Mouse (Mus musculus): ENCODE measurements at regions not wholly inside any gene's neighbourhood (a gene's known extent, or its start where the extent isn't known, plus 50 kb on each side); places are given as distances from the start of the nearest gene placed in this dataset.

- H3K36me3 ChIP-seq, result no peaks in the 10 kb centered on the region
- no peaks in the 10 kb centered on the region for H3K9me3 ChIP-seq (replicated peaks)
- WGBS, result 55% methylated on average over 1 of the region's 1 CpGs
- no peaks in the 10 kb centered on the region for H3K4me1 ChIP-seq (replicated peaks)
- ATAC-seq (replicated peaks; ENCODE audit: insufficient number of reproducible peaks, insufficient read depth, low FRiP score, low read depth), result no peak
- no peaks in the 10 kb centered on the region for H3K27me3 ChIP-seq
- no peak overlapping the region for H3K9ac ChIP-seq
- no peak overlapping the region for H3K4me2 ChIP-seq
- H3K27ac ChIP-seq, result no peak overlapping the region
- no peak overlapping the region for H3K4me3 ChIP-seq
These were observed 197.6 kb downstream of the Arl4a start for GRCm38 (mm10) chr12:39840179-39840578.

- no peak for ATAC-seq (replicated peaks; ENCODE audit: insufficient number of reproducible peaks, insufficient read depth, low FRiP score, low read depth)
- Histone ChIP-seq H3K9me3 (replicated peaks) (no peaks in the 10 kb centered on the region), H3K27ac (no peak overlapping the region), H3K36me3 (no peaks in the 10 kb centered on the region), H3K27me3 (no peaks in the 10 kb centered on the region), H3K4me2 (no peak overlapping the region; the same call in 1 of the 2 replicates), H3K4me3 (no peak overlapping the region), H3K4me1 (replicated peaks) (0 out of 2 replicates have a peak, but pooled peaks cover 6% of the 10 kb centered on the region), H3K9ac (no peak overlapping the region)
- 70% methylated on average over 7 of the region's 7 CpGs for WGBS
These were observed 206.7 kb downstream of the Arl4a start for GRCm38 (mm10) chr12:39831079-39831478.

- 0 out of 2 replicates have a peak, but pooled peaks cover 6% of the 10 kb centered on the region for H3K4me1 ChIP-seq (replicated peaks)
- no peaks in the 10 kb centered on the region for H3K36me3 ChIP-seq
- H3K4me3 ChIP-seq, result no peak overlapping the region
- H3K27me3 ChIP-seq, result no peaks in the 10 kb centered on the region
- WGBS, result 83% methylated on average over 4 of the region's 4 CpGs
- no peak for ATAC-seq (replicated peaks; ENCODE audit: insufficient number of reproducible peaks, insufficient read depth, low FRiP score, low read depth)
- no peak overlapping the region for H3K27ac ChIP-seq
- H3K9ac ChIP-seq, result no peak overlapping the region
- H3K9me3 ChIP-seq (replicated peaks), result no peaks in the 10 kb centered on the region
- H3K4me2 ChIP-seq, result no peak overlapping the region
These were observed 207.3 kb downstream of the Arl4a start for GRCm38 (mm10) chr12:39830530-39830929.

- Histone ChIP-seq H3K27me3 (no peaks in the 10 kb centered on the region), H3K36me3 (no peaks in the 10 kb centered on the region), H3K4me1 (replicated peaks) (no peaks in the 10 kb centered on the region), H3K9ac (no peak overlapping the region), H3K9me3 (replicated peaks) (no peaks in the 10 kb centered on the region), H3K27ac (no peak overlapping the region), H3K4me3 (no peak overlapping the region), H3K4me2 (no peak overlapping the region)
- WGBS, result 63% methylated on average over 3 of the region's 3 CpGs
- no peak for ATAC-seq (replicated peaks; ENCODE audit: insufficient number of reproducible peaks, insufficient read depth, low FRiP score, low read depth)
These were observed 215.2 kb downstream of the Arl4a start for GRCm38 (mm10) chr12:39822671-39823070.

GRCm38 (mm10) chr12:39801536-39801935 is 236.3 kb downstream of the Arl4a start:
- Histone ChIP-seq H3K4me3 (no peak overlapping the region), H3K27me3 (no peaks in the 10 kb centered on the region), H3K9me3 (replicated peaks) (no peaks in the 10 kb centered on the region), H3K36me3 (no peaks in the 10 kb centered on the region), H3K9ac (no peak overlapping the region), H3K27ac (no peak overlapping the region), H3K4me1 (replicated peaks) (no peaks in the 10 kb centered on the region), H3K4me2 (no peak overlapping the region)
- ATAC-seq (replicated peaks; ENCODE audit: insufficient number of reproducible peaks, insufficient read depth, low FRiP score, low read depth), result no peak
- WGBS, result 43% methylated on average over 4 of the region's 4 CpGs

- Histone ChIP-seq H3K27ac (no peak overlapping the region), H3K9me3 (replicated peaks) (no peaks in the 10 kb centered on the region), H3K27me3 (no peaks in the 10 kb centered on the region), H3K4me2 (no peak overlapping the region), H3K4me1 (replicated peaks) (no peaks in the 10 kb centered on the region), H3K36me3 (no peaks in the 10 kb centered on the region), H3K9ac (no peak overlapping the region), H3K4me3 (no peak overlapping the region)
- WGBS, result 83% methylated on average over 2 of the region's 2 CpGs
- no peak for ATAC-seq (replicated peaks; ENCODE audit: insufficient number of reproducible peaks, insufficient read depth, low FRiP score, low read depth)
These were observed 240.0 kb downstream of the Arl4a start for GRCm38 (mm10) chr12:39797843-39798242.

- H3K9ac ChIP-seq, result no peak overlapping the region
- no peaks in the 10 kb centered on the region for H3K27me3 ChIP-seq
- H3K9me3 ChIP-seq (replicated peaks), result no peaks in the 10 kb centered on the region
- H3K4me3 ChIP-seq, result no peak overlapping the region
- 83% methylated on average over 3 of the region's 3 CpGs for WGBS
- H3K4me2 ChIP-seq, result no peak overlapping the region
- no peaks in the 10 kb centered on the region for H3K4me1 ChIP-seq (replicated peaks)
- no peaks in the 10 kb centered on the region for H3K36me3 ChIP-seq
- no peak overlapping the region for H3K27ac ChIP-seq
- no peak for ATAC-seq (replicated peaks; ENCODE audit: insufficient number of reproducible peaks, insufficient read depth, low FRiP score, low read depth)
These were observed 240.9 kb downstream of the Arl4a start for GRCm38 (mm10) chr12:39796939-39797338.

GRCm38 (mm10) chr12:39785026-39785425 is 252.8 kb downstream of the Arl4a start:
- 86% methylated on average over 3 of the region's 3 CpGs for WGBS
- Histone ChIP-seq H3K36me3 (no peaks in the 10 kb centered on the region), H3K9me3 (replicated peaks) (no peaks in the 10 kb centered on the region), H3K4me3 (no peak overlapping the region), H3K9ac (no peak overlapping the region), H3K4me1 (replicated peaks) (no peaks in the 10 kb centered on the region), H3K27ac (no peak overlapping the region), H3K27me3 (no peaks in the 10 kb centered on the region), H3K4me2 (no peak overlapping the region)
- ATAC-seq (replicated peaks; ENCODE audit: insufficient number of reproducible peaks, insufficient read depth, low FRiP score, low read depth), result no peak

GRCm38 (mm10) chr12:39784532-39784931 is 253.3 kb downstream of the Arl4a start:
- no peak overlapping the region for H3K9ac ChIP-seq
- H3K4me1 ChIP-seq (replicated peaks), result no peaks in the 10 kb centered on the region
- no peak overlapping the region for H3K4me3 ChIP-seq
- ATAC-seq (replicated peaks; ENCODE audit: insufficient number of reproducible peaks, insufficient read depth, low FRiP score, low read depth), result no peak
- H3K36me3 ChIP-seq, result no peaks in the 10 kb centered on the region
- no peak overlapping the region for H3K4me2 ChIP-seq
- 81% methylated on average over 3 of the region's 3 CpGs for WGBS
- H3K27me3 ChIP-seq, result no peaks in the 10 kb centered on the region
- no peaks in the 10 kb centered on the region for H3K9me3 ChIP-seq (replicated peaks)
- no peak overlapping the region for H3K27ac ChIP-seq

- H3K27me3 ChIP-seq, result no peaks in the 10 kb centered on the region
- H3K36me3 ChIP-seq, result no peaks in the 10 kb centered on the region
- H3K4me1 ChIP-seq (replicated peaks), result no peaks in the 10 kb centered on the region
- H3K9ac ChIP-seq, result no peak overlapping the region
- no peak overlapping the region for H3K4me2 ChIP-seq
- no peak overlapping the region for H3K27ac ChIP-seq
- H3K9me3 ChIP-seq (replicated peaks), result no peaks in the 10 kb centered on the region
- no peak overlapping the region for H3K4me3 ChIP-seq
- 53% methylated on average over 3 of the region's 3 CpGs for WGBS
- ATAC-seq (replicated peaks; ENCODE audit: insufficient number of reproducible peaks, insufficient read depth, low FRiP score, low read depth), result no peak
These were observed 261.7 kb downstream of the Arl4a start for GRCm38 (mm10) chr12:39776173-39776572.

GRCm38 (mm10) chr12:39766988-39767387 is 270.8 kb downstream of the Arl4a start:
- H3K27me3 ChIP-seq, result no peaks in the 10 kb centered on the region
- H3K4me2 ChIP-seq, result no peak overlapping the region
- no peak overlapping the region for H3K27ac ChIP-seq
- H3K9ac ChIP-seq, result no peak overlapping the region
- H3K9me3 ChIP-seq (replicated peaks), result no peaks in the 10 kb centered on the region
- no peaks in the 10 kb centered on the region for H3K4me1 ChIP-seq (replicated peaks)
- H3K36me3 ChIP-seq, result no peaks in the 10 kb centered on the region
- H3K4me3 ChIP-seq, result no peak overlapping the region
- WGBS, result 80% methylated on average over 11 of the region's 11 CpGs
- no peak for ATAC-seq (replicated peaks; ENCODE audit: insufficient number of reproducible peaks, insufficient read depth, low FRiP score, low read depth)

GRCm38 (mm10) chr12:39763529-39763928 is 274.3 kb downstream of the Arl4a start:
- H3K27ac ChIP-seq, result no peak overlapping the region
- H3K36me3 ChIP-seq, result no peaks in the 10 kb centered on the region
- H3K9me3 ChIP-seq (replicated peaks), result no peaks in the 10 kb centered on the region
- H3K27me3 ChIP-seq, result no peaks in the 10 kb centered on the region
- no peak overlapping the region for H3K4me2 ChIP-seq
- WGBS, result 66% methylated on average over 3 of the region's 3 CpGs
- ATAC-seq (replicated peaks; ENCODE audit: insufficient number of reproducible peaks, insufficient read depth, low FRiP score, low read depth), result no peak
- H3K9ac ChIP-seq, result no peak overlapping the region
- H3K4me3 ChIP-seq, result no peak overlapping the region
- H3K4me1 ChIP-seq (replicated peaks), result no peaks in the 10 kb centered on the region
